In genomic region chrX:61723029-61723980, GRCm38 (mm10) we compare ENCODE assay signal across 8 mouse cellular contexts. TPM values are rescaled to one million over a fixed set of nuclear protein-coding genes. Genes with fewer than 3 reads are reported as not detected.
A peak's percentile ranks its signal among the peaks of the same experiment; 100 is the strongest.
DNase-seq lines count a peak whose midpoint lies in the region; ATAC-seq and TF ChIP-seq lines count a peak whose summit lies in the region.

No protein-coding gene starts in this region.

- no peak for TF ChIP-seq CTCF in layer of hippocampus, adult 2 months (conservative IDR thresholded peaks at IDR 0.05)

- H3K27me3 ChIP-seq in hindbrain, embryonic 15.5 days = no peaks in the 10 kb centered on the region
- H3K27me3 ChIP-seq in neural tube, embryonic 12.5 days (replicated peaks) = no peaks in the 10 kb centered on the region

- no peaks in the 10 kb centered on the region for H3K36me3 ChIP-seq in hindbrain, embryonic 15.5 days
- H3K36me3 ChIP-seq in neural tube, embryonic 12.5 days = no peaks in the 10 kb centered on the region

- peak; percentile 42; the same call in 1 of the 2 replicates for ATAC-seq in hindbrain, embryonic 15.5 days (ENCODE audit: low FRiP score, low read depth)
- 0 out of 2 replicates have a peak, but pooled peaks have one; percentile 49 for ATAC-seq in neural tube, embryonic 12.5 days (ENCODE audit: low FRiP score, low read depth)

- H3K4me1 ChIP-seq in hindbrain, embryonic 15.5 days (replicated peaks) = no peaks in the 10 kb centered on the region
- H3K4me1 ChIP-seq in neural tube, embryonic 12.5 days = no peaks in the 10 kb centered on the region

- no peaks in the 10 kb centered on the region for H3K9me3 ChIP-seq in hindbrain, embryonic 15.5 days
- no peaks in the 10 kb centered on the region for H3K9me3 ChIP-seq in neural tube, embryonic 12.5 days

- peak overlapping the region; percentile 43 for H3K4me2 ChIP-seq in hindbrain, embryonic 15.5 days
- H3K4me2 ChIP-seq in neural tube, embryonic 12.5 days (replicated peaks) = peak overlapping the region; percentile 36

- DNase-seq in layer of hippocampus, adult 2 months (ENCODE audit: low spot score in 2 of 2) = no peak
- no peak for DNase-seq in layer of hippocampus, adult 11-12 months (ENCODE audit: low spot score)
- DNase-seq in cerebellum, adult 9-10 months = peak; percentile 48
- no peak for DNase-seq in left cerebral cortex, postnatal 10 days (ENCODE audit: extremely low spot score in 1 of 2, low spot score in 2 of 2)
- DNase-seq in kidney, postnatal 36 days = no peak
- DNase-seq in gastrocnemius, postnatal 36 days = no peak

- H3K4me3 ChIP-seq in layer of hippocampus, adult 2 months = no peak overlapping the region
- H3K4me3 ChIP-seq in hindbrain, embryonic 15.5 days = 0 out of 2 replicates have a peak overlapping the region, but pooled peaks have one; percentile 1
- H3K4me3 ChIP-seq in neural tube, embryonic 12.5 days = no peak overlapping the region

- intact Hi-C loops in left cerebral cortex, postnatal 10 days (cut with DNase I) = no loop called here
- intact Hi-C loops in gastrocnemius, postnatal 36 days (cut with DNase I) = no loop called here

- H3K9ac ChIP-seq in hindbrain, embryonic 15.5 days = no peak overlapping the region
- no peak overlapping the region for H3K9ac ChIP-seq in neural tube, embryonic 12.5 days

- peak overlapping the region; percentile 53; the same call in 1 of the 2 replicates for H3K27ac ChIP-seq in layer of hippocampus, adult 2 months
- no peak overlapping the region; the same call in 1 of the 2 replicates for H3K27ac ChIP-seq in hindbrain, embryonic 15.5 days (replicated peaks)
- no peak overlapping the region for H3K27ac ChIP-seq in neural tube, embryonic 12.5 days

- WGBS in hindbrain, embryonic 15.5 days = 43% methylated on average over 9 of the region's 9 CpGs
- WGBS in neural tube, embryonic 12.5 days = 53% methylated on average over 9 of the region's 9 CpGs

RNA-seq across cellular contexts. Expression of gene Ldoc1, which starts 14.0 kb away (rescaled TPM):
- 1 to 10 TPM; 2.5 to 3.3 TPM for total RNA-seq in layer of hippocampus, adult 2 months (2021)
- 8.7 and 9.4 TPM in 2 replicates for polyA plus RNA-seq in hindbrain, embryonic 15.5 days (2015; fragmentation: Nextera tagmentation; extraction: Ambion mirVana)
- polyA plus RNA-seq in neural tube, embryonic 12.5 days (2016; fragmentation: Nextera tagmentation; extraction: Ambion mirVana) = 1.5 and 2.0 TPM in 2 replicates
- 1 to 10 TPM; 2.5 to 3.8 TPM for total RNA-seq in left cerebral cortex, postnatal 10 days (2021)
- not detected for total RNA-seq in gastrocnemius, postnatal 36 days (2021)
